Mouse (Mus musculus) left cerebral cortex, postnatal 36 days (tissue): ENCODE results near the gene Elmod2. TPM values are rescaled to one million over a fixed set of nuclear protein-coding genes. Genes with fewer than 3 reads are reported as not detected.
"Not testable (repeated sequence)": the region's sequence is repeated elsewhere in the genome, so short reads cannot be mapped to it uniquely, and the experiment has no call there.

Experiments
- DNase-seq, 2 experiments: peaks; one replicate each; pipeline ENCODE4 v3.0.0; 2021 to 2022; ENCODE audit warnings: low spot score in 2 of 2, mixed read lengths in 1 of 2
- intact Hi-C: fragments of 180-260 bp; cut with DNase I; formaldehyde crosslinking; loops from one replicate; pipeline ENCODE4 v1.15.1; 2025
- total RNA-seq, 2 experiments: library from RNA; stranded (reverse); gene quantifications; 2 replicates each; pipeline ENCODE4 v1.2.3; 2021

Elmod2 gene
- total RNA-seq = 10 to 100 TPM; 12.1 to 15.1 TPM

- DNase-seq = peak; percentile 97 to 98
- intact Hi-C loops = loop anchor here (10.0 kb wide), 1 partner anchor 167 kb away; the partner anchor contains the start of genes Gm10645 and Tbc1d9
Measured at GRCm38 (mm10) chr8:83331899-83332697, at the start of gene Elmod2. Gene Elmod2 (minus strand): TSS chr8:83332486.

- DNase-seq = no peak
- intact Hi-C loops = no loop called here
Measured at GRCm38 (mm10) chr8:83381016-83381415, 48.7 kb upstream of the Elmod2 start.

- intact Hi-C loops = no loop called here
- DNase-seq = no peak
Measured at GRCm38 (mm10) chr8:83380141-83380540, 47.9 kb upstream of the Elmod2 start.

- intact Hi-C loops = no loop called here
- DNase-seq = no peak
Measured at GRCm38 (mm10) chr8:83377231-83377630, 44.9 kb upstream of the Elmod2 start.

- intact Hi-C loops = no loop called here
Measured at GRCm38 (mm10) chr8:83363156-83363769, 31.0 kb upstream of the Elmod2 start.

GRCm38 (mm10) chr8:83351315-83351714 is 19.0 kb upstream of the Elmod2 start:
- DNase-seq = no peak

More at GRCm38 (mm10) chr8:83363156-83363769, 31.0 kb upstream of the Elmod2 start:
- no peak for DNase-seq

GRCm38 (mm10) chr8:83348263-83348662 is 16.0 kb upstream of the Elmod2 start, which contains the start of gene Mgat4d:
Gene Mgat4d (plus strand): TSS chr8:83348471.
- intact Hi-C loops = loop anchor here (10.0 kb wide), 1 partner anchor 493 kb away; no protein-coding TSS in a partner anchor

More at GRCm38 (mm10) chr8:83351315-83351714, 19.0 kb upstream of the Elmod2 start:
- intact Hi-C loops = no loop called here

GRCm38 (mm10) chr8:83342693-83343092 is 10.4 kb upstream of the Elmod2 start:
- intact Hi-C loops = loop anchor here (5.0 to 10.0 kb wide), 3 partner anchors 75 to 488 kb away; no protein-coding TSS in a partner anchor
- DNase-seq = no peak

More at GRCm38 (mm10) chr8:83348263-83348662, 16.0 kb upstream of the Elmod2 start, which contains the start of gene Mgat4d:
- DNase-seq = no peak

- no peak for DNase-seq
- intact Hi-C loops = loop anchor here (5.0 to 10.0 kb wide), 3 partner anchors 75 to 487 kb away; no protein-coding TSS in a partner anchor
Measured at GRCm38 (mm10) chr8:83342076-83342475, 9.8 kb upstream of the Elmod2 start.

GRCm38 (mm10) chr8:83332864-83333263 is 578 bp upstream of the Elmod2 start:
- DNase-seq = no peak
- intact Hi-C loops = loop anchor here (10.0 kb wide), 1 partner anchor 168 kb away; the partner anchor contains the start of genes Gm10645 and Tbc1d9

- intact Hi-C loops = loop anchor here (10.0 kb wide), 1 partner anchor 167 kb away; the partner anchor contains the start of genes Gm10645 and Tbc1d9
- peak; percentile 7 to 30 for DNase-seq
Measured at GRCm38 (mm10) chr8:83331567-83331898, 753 bp downstream of the Elmod2 start.

GRCm38 (mm10) chr8:83327889-83328288 is 4.4 kb downstream of the Elmod2 start:
- intact Hi-C loops = no loop called here
- DNase-seq = no peak

GRCm38 (mm10) chr8:83323056-83323455 is 9.2 kb downstream of the Elmod2 start:
- intact Hi-C loops = no loop called here
- no peak for DNase-seq

GRCm38 (mm10) chr8:83322374-83322773 is 9.9 kb downstream of the Elmod2 start:
- DNase-seq = no peak
- intact Hi-C loops = no loop called here

- no peak for DNase-seq
- intact Hi-C loops = no loop called here
Measured at GRCm38 (mm10) chr8:83320543-83320942, 11.7 kb downstream of the Elmod2 start.

- no peak for DNase-seq
- intact Hi-C loops = no loop called here
Measured at GRCm38 (mm10) chr8:83315691-83316090, 16.6 kb downstream of the Elmod2 start.

GRCm38 (mm10) chr8:83315084-83315483 is 17.2 kb downstream of the Elmod2 start:
- intact Hi-C loops, DNase-seq: not testable (repeated sequence)

GRCm38 (mm10) chr8:83309836-83310235 is 22.4 kb downstream of the Elmod2 start:
- intact Hi-C loops = no loop called here
- DNase-seq = no peak

GRCm38 (mm10) chr8:83304946-83305345 is 27.3 kb downstream of the Elmod2 start:
- intact Hi-C loops = no loop called here
- DNase-seq = no peak

- intact Hi-C loops = no loop called here
- no peak for DNase-seq
Measured at GRCm38 (mm10) chr8:83300135-83300534, 32.2 kb downstream of the Elmod2 start.
